Mouse (Mus musculus) embryo, embryonic 11.5 days (tissue): ENCODE data around the gene Pdzd2.

ENCODE experiments used
- DNase-seq: peaks from one replicate; pipeline ENCODE4 v3.0.0-alpha.2; 2012; ENCODE audit warnings: low read depth, low spot score

Gene Pdzd2

DNA sequence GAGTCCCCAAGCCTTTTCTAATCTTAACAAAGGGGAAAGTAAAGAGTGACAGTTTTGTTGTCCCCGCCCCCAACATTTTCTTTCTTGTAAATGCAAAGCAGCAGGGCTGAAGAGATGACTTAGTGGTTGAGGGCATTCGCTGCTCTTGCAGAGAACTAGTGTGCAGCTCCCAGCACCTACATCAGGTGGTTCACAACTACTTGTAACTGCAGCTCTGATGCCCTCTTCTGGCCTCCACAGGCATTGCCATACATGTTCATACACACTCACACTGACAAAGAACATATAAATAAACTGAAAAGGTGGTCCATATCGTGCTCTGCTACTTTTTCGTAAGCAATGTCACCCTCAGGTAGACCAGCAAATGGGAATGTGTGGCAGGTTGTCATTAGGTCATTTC lies 116.2 kb downstream of the Pdzd2 start:
- no peak for DNase-seq

DNA sequence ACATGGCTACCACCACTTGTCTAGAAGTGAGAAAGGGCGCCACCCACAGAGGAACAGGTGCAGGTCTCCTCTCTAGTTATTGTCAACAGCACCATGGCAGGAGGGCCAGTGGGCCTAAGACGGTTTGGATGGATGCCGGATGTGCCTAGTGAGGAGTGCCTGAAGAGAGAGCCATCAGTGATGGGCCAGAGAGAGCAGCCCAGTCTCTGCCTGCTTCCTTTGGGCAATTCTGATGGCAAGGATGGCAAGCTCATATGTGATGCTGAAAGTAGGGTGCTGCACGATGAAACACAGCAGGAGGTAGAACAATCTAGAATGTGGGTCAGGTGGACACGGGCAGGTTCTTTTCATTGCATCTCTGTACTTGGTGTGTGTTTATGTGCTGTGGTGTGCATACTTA lies 117.0 kb downstream of the Pdzd2 start:
- no peak for DNase-seq

DNA sequence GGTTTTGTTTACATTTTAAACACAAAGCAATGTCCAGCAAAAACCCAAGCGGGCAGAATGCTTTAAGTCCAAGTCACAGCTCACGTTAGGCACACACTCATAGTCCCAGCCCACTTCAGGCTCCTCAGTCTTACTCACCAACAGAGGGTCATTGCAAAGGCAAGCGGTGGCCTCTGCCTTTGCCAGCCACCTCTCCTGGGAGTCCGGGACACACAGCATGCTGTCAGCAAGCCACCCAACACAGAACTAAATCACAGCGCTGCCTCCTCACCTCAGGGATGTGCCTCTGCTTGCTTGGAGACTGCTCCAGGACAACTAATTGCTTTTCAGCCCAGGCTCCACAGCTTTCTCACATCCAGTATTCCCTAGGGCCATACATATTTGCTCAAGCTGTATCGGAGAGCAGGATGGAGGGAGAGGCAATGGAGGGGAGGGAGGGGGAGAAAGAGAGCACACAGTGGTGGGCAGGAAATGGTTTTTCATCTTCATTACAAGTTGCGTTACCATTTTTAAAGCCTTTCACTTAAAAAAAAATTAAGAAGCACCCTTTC lies 117.6 kb downstream of the Pdzd2 start:
- no peak for DNase-seq

DNA sequence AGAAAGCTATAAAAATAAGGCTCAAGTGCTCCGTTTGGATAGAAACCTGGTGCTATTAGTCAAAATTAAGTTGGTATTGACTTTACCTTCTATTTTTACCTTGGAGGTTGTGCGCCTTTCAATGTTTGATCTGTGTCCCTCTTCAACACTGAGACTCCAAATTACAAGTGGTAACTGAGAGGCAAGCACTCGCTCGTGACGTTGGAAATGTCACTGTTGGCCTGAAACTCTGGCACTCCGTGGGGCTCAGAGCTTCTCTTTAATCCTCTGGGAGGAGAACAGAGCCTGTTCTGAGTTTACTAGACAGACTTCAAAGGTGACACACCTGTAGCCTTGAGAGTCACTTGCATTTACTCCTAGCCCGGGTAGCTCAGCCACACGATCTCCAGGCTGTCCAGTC lies 120.5 kb downstream of the Pdzd2 start:
- no peak for DNase-seq

DNA sequence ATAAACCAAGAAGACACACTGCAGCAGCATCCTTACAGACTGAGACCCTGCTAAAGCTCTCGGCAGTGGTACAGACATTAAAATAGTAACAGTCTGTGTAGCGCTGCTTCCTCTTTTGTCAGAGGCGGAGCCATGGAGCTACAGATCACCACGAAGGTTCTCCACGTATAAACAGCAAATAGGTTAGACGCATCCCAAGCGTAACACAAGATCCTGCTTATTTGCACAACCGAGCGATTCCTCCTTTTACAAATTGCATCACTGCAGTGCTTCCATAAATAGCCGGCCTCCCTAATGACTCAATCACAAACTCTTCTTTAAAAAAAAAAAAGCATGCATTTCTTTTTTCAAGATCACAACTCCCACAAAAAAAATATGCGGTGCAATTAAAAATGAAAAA lies 122.1 kb downstream of the Pdzd2 start:
- DNase-seq: no peak

GRCm38 (mm10) chr15:12617220-12617619 lies 122.5 kb downstream of the Pdzd2 start:
- DNase-seq: no peak

- no peak for DNase-seq
These were observed 124.5 kb downstream of the Pdzd2 start for GRCm38 (mm10) chr15:12614944-12615878.

- no peak for DNase-seq
These were observed 125.7 kb downstream of the Pdzd2 start for GRCm38 (mm10) chr15:12614011-12614410.

GRCm38 (mm10) chr15:12612944-12613675 lies 126.6 kb downstream of the Pdzd2 start:
- DNase-seq: no peak

GRCm38 (mm10) chr15:12608090-12608489 lies 131.6 kb downstream of the Pdzd2 start:
- no peak for DNase-seq

- no peak for DNase-seq
These were observed 133.4 kb downstream of the Pdzd2 start for GRCm38 (mm10) chr15:12606306-12606705.

DNA sequence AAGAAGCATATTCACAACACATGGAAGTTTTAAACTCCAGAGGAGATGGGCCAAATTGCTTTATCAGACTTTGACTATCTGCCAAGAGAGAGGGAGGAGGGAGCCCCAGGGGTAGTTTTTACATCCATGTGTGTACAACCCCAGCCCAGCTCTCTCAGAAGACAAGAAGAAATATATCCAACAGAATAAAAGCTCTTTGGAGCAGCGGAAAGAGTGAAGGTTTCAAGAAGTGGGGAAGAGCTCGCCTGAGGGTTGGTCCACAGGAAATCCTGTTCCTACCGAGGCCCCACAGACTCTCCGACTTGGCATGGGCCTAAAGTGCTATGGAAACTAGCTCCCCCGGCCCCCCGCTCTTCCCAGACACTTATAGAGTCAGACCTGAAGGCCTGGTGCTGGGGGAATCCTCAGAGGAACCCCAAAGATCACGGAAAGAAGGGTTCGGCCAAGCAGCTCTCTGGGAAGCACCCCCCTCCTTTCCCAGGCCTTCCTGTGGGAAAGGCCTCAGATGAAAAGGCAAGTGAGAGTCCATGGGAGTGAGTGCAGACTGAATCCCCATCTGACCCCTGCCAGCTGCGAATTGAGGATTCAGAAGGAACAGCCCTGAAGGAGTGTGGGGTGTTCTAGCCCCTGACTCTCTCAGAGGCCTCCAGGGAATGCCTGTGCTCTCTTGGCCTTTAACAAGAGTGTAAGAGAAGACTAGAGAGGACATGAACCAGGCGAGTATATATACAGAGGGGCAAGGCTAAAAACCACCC lies 134.3 kb downstream of the Pdzd2 start:
- DNase-seq: no peak

GRCm38 (mm10) chr15:12603674-12604073 lies 136.1 kb downstream of the Pdzd2 start:
- DNase-seq: no peak

DNA sequence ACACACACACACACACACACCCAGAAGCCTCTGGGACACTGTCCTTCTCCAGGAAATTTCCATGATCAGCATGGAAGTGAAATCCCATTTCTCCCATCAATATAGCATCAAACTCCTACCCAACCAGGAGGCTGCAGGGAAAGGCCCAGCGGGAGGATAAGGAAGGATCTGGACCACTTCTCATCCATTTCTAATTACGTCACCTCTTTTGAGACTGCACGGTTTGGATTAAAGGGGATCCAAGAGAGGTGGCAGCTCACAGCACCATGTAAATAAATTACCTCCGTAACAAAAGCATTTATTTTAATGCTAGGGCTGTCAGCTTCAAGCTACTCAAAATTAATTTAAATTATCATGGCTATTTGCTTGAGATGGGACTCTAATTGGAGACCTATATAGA lies 146.6 kb downstream of the Pdzd2 start:
- no peak for DNase-seq

- no peak for DNase-seq
These were observed 147.1 kb downstream of the Pdzd2 start for GRCm38 (mm10) chr15:12592628-12593027.

- no peak for DNase-seq
These were observed 151.1 kb downstream of the Pdzd2 start for GRCm38 (mm10) chr15:12588661-12589060.

DNA sequence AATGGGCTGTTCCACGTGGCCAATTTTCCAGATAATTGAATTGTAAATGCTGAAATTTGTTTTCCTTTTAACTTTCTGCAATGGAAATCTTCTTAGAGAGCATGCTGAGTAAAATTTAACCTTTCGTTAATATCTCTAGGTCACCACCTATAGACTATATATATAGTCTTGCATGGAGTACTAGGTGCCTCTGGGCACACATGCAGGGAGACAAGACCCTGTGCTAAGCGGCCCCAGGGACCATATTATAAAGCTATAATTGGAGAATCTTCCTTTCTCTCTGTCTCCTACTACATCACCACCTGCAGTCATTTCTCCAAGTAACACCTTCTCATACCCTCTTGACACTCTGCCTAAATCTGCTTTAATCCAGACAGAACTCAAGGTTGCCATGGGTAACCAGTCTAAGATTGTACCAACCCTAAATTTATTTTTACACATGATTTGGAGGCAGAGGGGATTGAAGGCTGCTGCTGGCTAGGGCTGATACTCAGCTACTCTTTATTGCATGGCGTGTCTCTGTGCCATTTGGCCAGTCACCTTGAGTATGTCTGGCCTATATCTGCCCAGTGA lies 152.8 kb downstream of the Pdzd2 start:
- DNase-seq: no peak

DNA sequence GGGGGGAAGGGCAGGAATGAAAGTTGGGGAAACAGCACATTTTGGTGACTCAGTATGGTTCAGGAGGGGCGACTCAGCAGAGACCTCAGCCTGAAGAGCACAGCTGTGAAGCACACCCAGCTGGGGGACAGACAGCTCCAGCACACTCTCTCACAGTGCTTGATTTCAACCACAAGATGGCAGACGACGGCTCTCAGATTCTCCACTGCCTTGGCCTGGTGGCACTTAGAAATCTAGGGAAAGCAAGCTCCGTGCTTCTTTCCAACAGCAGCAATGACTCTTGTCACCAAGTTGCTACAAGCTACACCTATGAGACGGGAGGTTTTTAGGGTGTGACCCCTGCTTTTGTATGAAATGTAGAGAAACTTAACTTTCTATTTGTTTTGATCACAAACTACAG lies 153.6 kb downstream of the Pdzd2 start:
- DNase-seq: peak; percentile 66

GRCm38 (mm10) chr15:12583051-12583450 lies 156.7 kb downstream of the Pdzd2 start:
- DNase-seq: no peak

DNA sequence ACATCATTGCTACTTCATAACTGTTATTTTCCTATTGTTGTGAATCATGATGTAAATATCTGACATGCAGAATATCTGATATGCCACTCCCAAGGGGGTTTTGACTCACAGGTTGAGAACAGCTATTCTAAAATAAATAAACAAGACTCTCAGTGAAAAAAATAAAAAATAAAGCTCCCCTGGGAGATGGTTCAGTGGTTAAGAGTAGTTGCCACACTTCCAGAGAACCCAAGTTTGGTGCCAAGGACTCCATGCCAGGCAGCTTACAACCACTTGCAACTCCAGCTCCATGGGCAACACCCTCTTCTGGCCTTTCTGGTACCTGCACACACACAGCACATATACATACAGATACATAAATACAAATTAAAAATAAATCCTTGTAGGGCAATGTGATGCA lies 157.3 kb downstream of the Pdzd2 start:
- no peak for DNase-seq

DNA sequence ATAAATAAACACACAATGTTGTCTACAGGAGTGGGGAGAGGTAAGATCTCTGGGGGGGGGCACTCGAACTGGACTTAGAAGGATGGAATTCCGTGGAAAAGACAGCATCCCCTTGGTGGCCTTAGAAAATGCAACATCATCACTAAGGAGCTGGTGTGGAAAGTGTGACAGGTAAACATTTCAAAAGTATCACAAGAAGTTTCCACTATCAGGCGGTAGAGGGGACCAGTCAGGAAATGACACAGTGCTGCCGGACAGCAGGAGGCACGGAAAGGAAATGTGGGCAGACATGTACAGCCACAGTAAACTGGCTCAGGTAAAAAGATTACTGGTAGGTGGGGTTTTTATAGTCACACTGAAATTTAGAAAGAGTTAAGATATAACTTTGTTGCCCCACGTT lies 160.5 kb downstream of the Pdzd2 start:
- DNase-seq: no peak
